Mouse (Mus musculus): ENCODE data around the gene Flad1.

GRCm38 (mm10) chr3:89435041-89435440 lies 23.4 kb upstream of the Flad1 start:
- no peak for TF ChIP-seq CTCF (IDR thresholded peaks at IDR 0.05; ENCODE audit: borderline replicate concordance, control insufficient read depth, extremely low read depth, insufficient read depth, low read length, poor library complexity)
- TF ChIP-seq POLR2A (IDR thresholded peaks at IDR 0.05; ENCODE audit: control insufficient read depth, extremely low read depth, insufficient read depth, low read length, poor library complexity): no peak
